Mouse (Mus musculus) limb, embryonic 11.5 days (tissue): ENCODE measurements around the gene Tmem274. TPM values are rescaled to one million over a fixed set of nuclear protein-coding genes. Genes with fewer than 3 reads are reported as not detected.

ENCODE experiments used
- ATAC-seq: fragments of 200-750 bp; cut with Nextera tagmentation; 2 replicates; pipeline ENCODE4 v1.8.0; 2017; ENCODE audit warnings: low read depth; ENCODE audit not compliant: insufficient number of reproducible peaks, low FRiP score, low TSS enrichment
- DNase-seq: peaks from one replicate; pipeline ENCODE4 v3.0.0-alpha.2; 2015; ENCODE audit warnings: low spot score
- H3K27ac ChIP-seq: fragments of 300-500 bp; sonication (generic); replicated peaks from 2 replicates; pipeline ENCODE4 v1.5.1; 2014; ENCODE audit warnings: low read depth, mild to moderate bottlenecking, low read length
- H3K27me3 ChIP-seq: fragments of 300-500 bp; sonication (generic); 2 replicates; pipeline ENCODE4 v1.6.1; 2014; ENCODE audit warnings: mild to moderate bottlenecking, low read length, mixed read lengths; ENCODE audit not compliant: control insufficient read depth, insufficient read depth
- H3K36me3 ChIP-seq: fragments of 300-500 bp; sonication (generic); 2 replicates; pipeline ENCODE4 v1.6.1; 2014; ENCODE audit warnings: mild to moderate bottlenecking, low read length, moderate library complexity, mixed read lengths; ENCODE audit not compliant: control insufficient read depth, insufficient read depth
- H3K4me1 ChIP-seq: fragments of 300-500 bp; sonication (generic); 2 replicates; pipeline ENCODE4 v1.6.1; 2014; ENCODE audit warnings: low read length, mixed read lengths; ENCODE audit not compliant: control insufficient read depth, insufficient read depth
- H3K4me2 ChIP-seq: fragments of 300-500 bp; sonication (generic); 2 replicates; pipeline ENCODE4 v1.6.1; 2014; ENCODE audit warnings: low read depth, mild to moderate bottlenecking, moderate library complexity; ENCODE audit not compliant: severe bottlenecking
- H3K4me3 ChIP-seq: fragments of 300-500 bp; sonication (generic); 2 replicates; pipeline ENCODE4 v1.5.1; 2014; ENCODE audit warnings: low read depth, low read length
- H3K9ac ChIP-seq: fragments of 300-500 bp; sonication (generic); 2 replicates; pipeline ENCODE4 v1.6.1; 2014; ENCODE audit warnings: mild to moderate bottlenecking, low read length
- H3K9me3 ChIP-seq: fragments of 300-500 bp; sonication (generic); 2 replicates; pipeline ENCODE4 v1.6.1; 2016; ENCODE audit warnings: low read length; ENCODE audit not compliant: control insufficient read depth
- WGBS: fragments of 180-500 bp; shearing (Covaris S2); extraction: QIAGEN DNeasy Blood & Tissue Kit; methylation state at CpG from one replicate; pipeline ENCODE4 v1.1.7; 2014; 5-methylcytosine and 5-hydroxymethylcytosine counted together
- polyA plus RNA-seq: library from polyadenylated mRNA; unstranded; fragments of >200 nt; fragmentation: Nextera tagmentation; extraction: Ambion mirVana; gene quantifications from 2 replicates; pipeline ENCODE4 v1.2.1, GENCODE M21; 2014

Gene Tmem274
- polyA plus RNA-seq, 1 experiment from 2014 or later = not detected

DNA sequence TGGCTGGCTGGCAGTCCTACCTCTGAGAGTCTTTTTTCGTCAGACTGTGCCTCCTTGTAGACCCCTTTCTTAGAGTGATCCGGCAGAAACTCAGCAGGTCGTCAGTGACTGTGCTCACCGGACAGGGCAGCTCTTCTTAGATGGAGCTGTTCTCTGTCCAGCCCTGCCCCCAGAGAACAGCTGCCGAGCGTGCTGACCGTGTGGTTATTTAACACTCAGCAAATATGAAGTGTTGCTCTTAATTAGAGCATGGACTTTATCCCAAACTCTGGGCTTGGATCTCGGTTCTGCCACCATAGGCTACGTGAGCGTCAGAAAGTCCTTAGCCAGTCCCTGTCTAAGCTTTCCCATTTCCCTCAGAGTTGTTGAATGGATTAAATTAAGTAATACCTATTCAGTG, 44.1 kb downstream of the Tmem274 start:
- Histone ChIP-seq H3K36me3 (no peaks in the 10 kb centered on the region), H3K9me3 (no peaks in the 10 kb centered on the region), H3K9ac (no peak overlapping the region), H3K4me3 (no peak overlapping the region), H3K4me2 (no peak overlapping the region), H3K4me1 (peaks cover 23% of the 10 kb centered on the region), H3K27me3 (no peaks in the 10 kb centered on the region), H3K27ac (no peak overlapping the region)
- DNase-seq = no peak
- ATAC-seq = no peak
- 79% methylated on average over 10 of the region's 10 CpGs for WGBS

DNA sequence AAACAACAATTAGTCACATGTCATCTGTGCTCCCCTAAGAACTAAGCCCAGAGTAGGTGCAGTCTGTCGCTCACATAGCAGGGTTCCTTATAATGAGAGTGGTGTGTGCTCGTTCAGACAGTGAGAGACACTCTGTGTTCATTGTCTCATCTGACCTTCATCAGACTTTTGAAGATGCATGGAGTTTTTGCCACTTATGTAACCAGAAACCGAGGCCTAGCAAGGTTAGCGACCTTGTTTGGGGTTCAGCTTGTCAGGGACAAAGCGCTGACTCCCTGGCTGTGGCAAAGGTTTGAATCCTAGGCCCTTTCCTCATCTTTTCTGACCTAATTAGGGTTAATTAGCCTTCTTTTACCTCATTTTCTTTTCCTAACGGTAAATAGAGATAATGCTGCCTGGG, 46.8 kb downstream of the Tmem274 start:
- no peak overlapping the region for H3K27ac ChIP-seq
- H3K9me3 ChIP-seq = no peaks in the 10 kb centered on the region
- DNase-seq (no peak), ATAC-seq (no peak)
- no peaks in the 10 kb centered on the region for H3K36me3 ChIP-seq
- H3K4me3 ChIP-seq = no peak overlapping the region
- 78% methylated on average over 6 of the region's 6 CpGs for WGBS
- no peak overlapping the region for H3K4me2 ChIP-seq
- peaks cover 32% of the 10 kb centered on the region for H3K4me1 ChIP-seq
- H3K27me3 ChIP-seq = no peaks in the 10 kb centered on the region
- H3K9ac ChIP-seq = no peak overlapping the region

DNA sequence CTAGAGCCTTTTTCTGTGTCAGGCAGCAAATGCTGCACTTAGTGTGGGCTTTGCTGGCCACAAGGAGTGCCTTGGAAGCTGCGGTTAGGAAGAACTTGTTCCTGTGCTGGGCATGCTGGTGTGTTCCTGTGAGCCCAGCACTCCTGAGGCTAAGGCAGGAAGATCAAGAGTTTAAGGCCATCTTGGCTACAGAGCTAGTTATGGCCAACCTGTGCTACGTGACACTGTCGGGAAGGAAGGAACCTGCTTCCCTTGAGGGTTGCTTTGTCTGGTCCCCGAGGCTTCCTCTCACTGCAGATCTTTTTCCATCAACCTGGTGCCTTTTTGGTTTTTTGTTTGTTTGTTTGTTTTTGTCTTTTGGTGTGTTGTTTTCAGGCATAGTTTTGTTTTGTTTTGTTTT, 48.0 kb downstream of the Tmem274 start:
- no peaks in the 10 kb centered on the region for H3K27me3 ChIP-seq
- H3K4me3 ChIP-seq = no peak overlapping the region
- no peak overlapping the region for H3K4me2 ChIP-seq
- no peaks in the 10 kb centered on the region for H3K9me3 ChIP-seq
- H3K4me1 ChIP-seq = peaks cover 28% of the 10 kb centered on the region
- WGBS = 85% methylated on average over 4 of the region's 4 CpGs
- no peaks in the 10 kb centered on the region for H3K36me3 ChIP-seq
- ATAC-seq (no peak), DNase-seq (no peak)
- H3K9ac ChIP-seq = no peak overlapping the region
- H3K27ac ChIP-seq = no peak overlapping the region

DNA sequence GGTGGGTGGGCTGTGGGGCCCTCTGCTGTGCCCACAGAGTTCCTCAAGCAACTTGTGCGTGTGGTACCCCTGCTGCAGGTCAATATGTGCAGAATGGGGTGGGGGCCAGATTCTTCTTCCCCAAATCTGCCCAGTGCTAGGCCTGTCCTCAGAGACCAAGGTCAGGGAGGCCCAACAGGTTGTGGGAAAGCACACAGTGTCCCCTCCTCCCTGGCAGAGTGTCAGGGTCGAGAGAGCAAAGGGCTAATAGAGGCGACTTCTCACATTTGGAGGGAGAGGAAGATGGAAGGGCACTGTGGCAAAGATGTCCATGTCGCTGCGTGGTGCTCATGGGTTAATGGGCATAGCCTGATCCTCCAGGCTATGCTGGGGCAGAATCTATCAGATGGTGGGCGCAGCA, 48.6 kb downstream of the Tmem274 start:
- no peak for ATAC-seq
- Histone ChIP-seq H3K36me3 (no peaks in the 10 kb centered on the region), H3K9me3 (no peaks in the 10 kb centered on the region), H3K4me2 (no peak overlapping the region), H3K9ac (0 out of 2 replicates have a peak overlapping the region, but pooled peaks have one; percentile 5), H3K27ac (no peak overlapping the region), H3K27me3 (no peaks in the 10 kb centered on the region), H3K4me1 (peaks cover 24% of the 10 kb centered on the region), H3K4me3 (no peak overlapping the region)
- DNase-seq = no peak
- 79% methylated on average over 6 of the region's 6 CpGs for WGBS

DNA sequence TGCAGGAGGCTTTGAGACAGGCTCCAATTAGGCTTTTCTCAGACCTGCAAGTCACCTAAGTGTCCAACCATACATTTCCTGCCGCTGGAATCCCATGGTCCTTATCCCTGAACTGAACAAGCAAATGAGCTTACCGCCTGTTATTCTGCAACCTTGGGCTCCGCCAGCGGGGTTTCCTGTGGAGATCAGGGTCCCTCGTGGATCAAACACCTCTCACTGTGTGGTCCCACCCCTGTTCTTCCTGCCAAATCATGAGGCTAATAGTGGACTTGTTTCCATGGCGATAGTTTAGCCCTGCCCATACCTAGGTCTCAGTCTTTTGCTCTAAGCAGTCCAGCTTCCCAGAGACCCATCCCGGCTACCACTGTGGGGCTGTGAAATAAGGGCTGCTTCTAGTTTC, 49.2 kb downstream of the Tmem274 start:
- peak; percentile 39; the same call in 1 of the 2 replicates for ATAC-seq
- DNase-seq = no peak
- WGBS = 36% methylated on average over 7 of the region's 7 CpGs
- H3K27me3 ChIP-seq = no peaks in the 10 kb centered on the region
- no peaks in the 10 kb centered on the region for H3K9me3 ChIP-seq
- no peak overlapping the region for H3K4me3 ChIP-seq
- H3K36me3 ChIP-seq = no peaks in the 10 kb centered on the region
- H3K9ac ChIP-seq = 0 out of 2 replicates have a peak overlapping the region, but pooled peaks have one; percentile 5
- H3K4me1 ChIP-seq = peaks cover 24% of the 10 kb centered on the region
- H3K4me2 ChIP-seq = 0 out of 2 replicates have a peak overlapping the region, but pooled peaks have one; percentile 2
- 0 out of 2 replicates have a peak overlapping the region, but pooled peaks have one; percentile 21 for H3K27ac ChIP-seq

DNA sequence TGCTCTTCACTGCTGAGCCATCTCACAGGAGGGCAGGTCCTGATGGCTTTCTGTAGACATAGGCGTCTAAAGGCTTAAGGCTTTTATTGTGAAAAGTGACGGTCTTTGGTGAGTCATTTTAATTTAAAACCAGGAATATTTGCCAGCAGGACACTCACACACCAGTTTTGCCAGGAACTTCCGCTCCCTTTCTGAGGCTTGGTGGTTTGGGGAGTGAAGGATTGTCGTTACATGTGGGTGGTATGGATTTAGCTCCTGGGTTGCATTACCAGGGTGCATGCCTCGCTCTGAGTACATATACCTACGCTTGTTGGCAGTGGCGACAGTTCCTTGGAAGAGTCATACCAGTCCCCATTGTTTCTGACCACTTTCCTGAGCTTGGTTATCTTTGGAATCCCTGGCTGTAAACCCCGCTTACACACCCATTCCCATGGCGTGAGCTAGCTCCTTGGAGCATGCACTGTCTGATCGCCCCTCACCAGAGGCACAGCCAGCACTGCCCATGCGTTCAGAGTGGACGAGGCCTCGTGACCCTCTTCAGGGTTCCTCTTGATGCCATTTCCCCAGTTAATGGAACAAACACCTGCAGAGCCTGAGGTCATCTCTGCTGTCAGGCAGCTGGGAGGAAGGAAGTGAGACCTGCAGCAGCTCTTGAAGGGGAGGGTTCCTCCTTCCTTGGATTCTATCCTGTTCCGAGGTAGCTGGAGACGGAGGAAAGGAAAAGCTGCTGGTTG, 50.6 kb downstream of the Tmem274 start:
- Histone ChIP-seq H3K4me1 (peaks cover 21% of the 10 kb centered on the region), H3K4me2 (no peak overlapping the region), H3K36me3 (no peaks in the 10 kb centered on the region), H3K9ac (no peak overlapping the region), H3K4me3 (no peak overlapping the region), H3K27me3 (no peaks in the 10 kb centered on the region), H3K27ac (no peak overlapping the region), H3K9me3 (no peaks in the 10 kb centered on the region)
- 76% methylated on average over 15 of the region's 15 CpGs for WGBS
- ATAC-seq = no peak
- no peak for DNase-seq

DNA sequence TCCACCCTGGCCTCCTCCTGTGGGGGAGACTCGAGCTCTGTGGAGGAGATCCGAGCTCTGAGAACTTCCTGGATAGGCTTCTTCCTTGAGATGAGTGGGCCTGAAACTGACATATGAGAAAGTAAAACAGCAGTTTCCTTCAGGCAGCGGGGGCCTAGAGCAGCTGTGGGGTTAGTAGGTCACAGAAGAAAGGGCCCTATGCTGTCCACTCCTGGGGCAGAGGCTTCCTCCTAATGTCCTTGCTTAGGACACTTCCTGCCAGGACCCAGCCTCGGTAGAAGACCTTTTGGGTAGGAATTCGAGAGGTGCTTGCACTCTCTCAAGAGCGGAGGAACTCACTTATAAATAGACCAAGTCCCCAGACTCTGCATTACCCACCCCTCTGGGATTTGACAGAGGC, 52.5 kb downstream of the Tmem274 start:
- WGBS = 72% methylated on average over 6 of the region's 6 CpGs
- Histone ChIP-seq H3K27ac (no peak overlapping the region; the same call in 1 of the 2 replicates), H3K4me3 (no peak overlapping the region)

More for the DNA sequence above, 52.5 kb downstream of the Tmem274 start:
- Histone ChIP-seq H3K9ac (no peak overlapping the region), H3K9me3 (no peaks in the 10 kb centered on the region), H3K27me3 (no peaks in the 10 kb centered on the region), H3K4me2 (no peak overlapping the region), H3K4me1 (peaks cover 19% of the 10 kb centered on the region), H3K36me3 (no peaks in the 10 kb centered on the region)
- no peak for ATAC-seq
- DNase-seq = no peak
